Mouse (Mus musculus) MN1 (cell line): ENCODE measurements around the gene Gna12.
A peak's percentile ranks its signal among the peaks of the same experiment; 100 is the strongest.

ENCODE experiments used
- DNase-seq: peaks from one replicate; pipeline ENCODE4 v3.0.0-alpha.2; 2016; ENCODE audit warnings: low spot score

The Gna12 gene

DNA sequence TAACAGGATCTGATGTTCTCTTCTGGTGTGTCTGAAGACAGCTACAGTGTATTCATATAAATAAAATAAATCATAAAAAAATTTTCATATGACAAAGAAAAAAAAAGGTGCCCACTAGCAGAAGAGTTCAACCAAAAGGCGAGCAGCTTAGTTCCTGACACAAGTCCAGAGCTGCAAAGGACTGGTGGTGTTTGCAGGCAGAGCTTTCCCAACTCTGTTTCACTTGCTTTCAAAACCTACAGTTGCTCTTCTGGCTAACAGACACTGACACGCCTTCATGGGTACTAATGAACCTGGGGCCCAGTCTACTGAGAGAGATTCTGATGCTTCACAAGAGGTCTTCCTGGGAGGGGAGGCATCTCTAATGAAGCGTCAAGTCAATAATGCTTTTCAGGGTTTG lies 34.2 kb downstream of the Gna12 start:
- no peak for DNase-seq

DNA sequence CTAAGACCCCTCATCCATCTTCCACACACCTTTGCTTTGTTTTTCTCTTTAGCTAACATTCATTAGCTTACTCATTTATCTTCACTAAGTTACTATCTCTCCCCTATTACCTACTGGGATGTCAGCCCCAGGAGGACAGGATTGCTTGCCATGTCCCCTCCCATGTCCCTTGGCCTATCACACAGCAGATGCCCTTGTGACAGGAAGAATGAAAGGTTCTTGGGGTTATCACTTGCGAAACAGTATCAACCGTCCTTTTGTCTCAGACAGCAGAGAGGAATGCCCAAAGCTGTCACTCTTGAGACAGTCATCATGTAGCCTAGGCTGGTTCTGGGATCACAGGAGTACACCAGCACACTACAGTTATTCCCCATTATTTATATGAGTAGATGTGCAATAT lies 35.1 kb downstream of the Gna12 start:
- no peak for DNase-seq

DNA sequence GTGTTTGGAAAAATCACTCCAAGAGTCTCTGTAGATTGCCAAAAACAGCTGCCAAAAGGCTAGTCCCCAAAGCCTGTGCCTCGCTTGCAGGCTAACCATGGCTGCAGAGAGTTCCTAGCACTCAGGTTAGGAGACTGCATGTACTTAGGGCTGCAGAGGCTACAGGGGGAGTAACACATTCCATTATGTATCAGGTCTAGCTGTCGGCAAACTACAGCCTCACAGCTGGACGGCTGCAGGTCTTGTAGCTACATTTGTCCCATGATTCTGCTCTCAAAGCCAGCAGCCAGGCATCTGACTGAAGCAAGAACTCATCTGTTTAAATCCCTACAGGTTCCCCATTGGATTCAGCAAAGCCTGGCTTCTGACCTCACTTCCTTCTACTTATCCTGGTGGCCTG lies 35.5 kb downstream of the Gna12 start:
- no peak for DNase-seq

DNA sequence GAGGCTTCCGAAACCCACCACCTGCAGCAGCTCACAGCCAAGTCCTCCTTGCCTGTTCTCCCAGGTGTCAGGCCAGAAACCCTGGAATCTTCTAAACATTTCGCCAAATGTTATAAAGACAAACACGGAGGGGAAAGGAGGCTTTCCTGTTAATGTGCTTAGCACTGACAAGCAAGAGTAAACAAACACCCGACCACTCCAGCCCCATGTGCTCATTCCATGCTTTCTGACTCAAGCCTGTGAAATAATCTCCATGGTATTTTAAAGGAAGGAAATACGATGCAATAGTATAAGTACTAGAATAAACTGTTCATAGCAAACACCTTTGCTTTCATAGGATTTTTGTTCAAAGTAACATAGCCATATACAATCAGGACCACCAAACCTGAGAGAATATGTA lies 38.0 kb downstream of the Gna12 start:
- DNase-seq, result peak; percentile 51

DNA sequence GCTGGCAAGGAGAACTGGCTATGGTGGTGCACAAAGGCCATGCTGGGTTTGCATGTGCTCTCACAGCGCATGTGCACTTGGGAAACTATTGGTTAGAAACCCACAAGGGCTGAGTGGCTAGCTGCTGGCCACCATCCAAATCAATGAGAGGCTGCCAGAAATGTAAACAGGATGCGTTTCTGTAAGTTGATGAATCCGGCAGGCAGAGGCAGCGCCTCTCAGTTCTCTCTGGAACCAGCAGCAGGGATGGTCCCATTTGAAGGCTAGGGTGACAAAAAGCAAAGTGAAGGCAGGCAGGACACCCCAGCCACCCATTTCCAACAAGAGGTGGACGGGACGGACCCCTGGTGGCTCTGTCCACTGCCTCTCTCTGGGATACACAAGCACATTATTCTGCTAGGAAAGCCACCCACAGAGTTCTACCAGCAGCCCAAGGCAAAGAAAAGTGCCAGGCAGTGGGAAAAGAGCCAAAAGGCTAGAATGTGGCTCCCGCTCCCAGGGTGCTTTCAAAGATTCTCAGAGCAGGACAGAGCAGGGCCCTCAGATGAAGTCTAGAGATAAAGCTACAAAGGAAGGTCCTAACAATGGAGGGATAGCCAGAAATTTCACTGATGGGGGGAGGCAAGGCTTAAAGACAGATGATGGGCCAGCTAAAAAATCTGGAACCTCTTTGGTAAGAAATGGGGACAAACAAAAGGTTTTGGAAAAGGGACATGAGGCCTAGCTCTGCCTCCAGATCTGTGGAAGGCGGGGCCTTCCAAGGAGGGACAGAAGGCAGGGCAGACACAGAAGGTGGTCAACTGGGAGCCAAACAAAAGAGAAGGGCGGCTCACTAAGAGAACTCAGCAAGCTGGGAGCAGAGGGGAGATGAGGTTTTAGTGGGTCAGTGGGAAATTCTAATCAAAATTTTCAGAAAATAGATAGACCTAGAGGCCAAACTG lies 39.0 kb downstream of the Gna12 start:
- peak; percentile 90 for DNase-seq

DNA sequence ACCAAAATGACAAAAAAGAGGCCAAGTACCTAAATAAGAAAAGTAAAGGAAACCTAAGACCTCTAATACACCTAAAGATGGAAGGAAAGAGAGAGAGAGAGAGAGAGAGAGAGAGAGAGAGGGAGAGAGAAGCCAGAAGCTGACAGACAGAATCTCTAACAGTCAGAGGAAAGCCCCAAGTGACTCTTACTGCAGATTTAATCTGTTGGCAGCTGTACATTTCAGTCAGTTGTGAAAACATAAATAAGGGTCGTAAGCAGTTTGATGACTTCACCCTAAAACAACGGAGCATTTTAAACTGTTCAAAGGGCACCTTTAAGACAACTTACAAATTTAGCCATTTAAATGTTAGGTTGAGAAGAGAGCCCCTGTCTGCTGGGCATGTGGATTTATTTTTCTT lies 39.8 kb downstream of the Gna12 start:
- peak; percentile 57 for DNase-seq

DNA sequence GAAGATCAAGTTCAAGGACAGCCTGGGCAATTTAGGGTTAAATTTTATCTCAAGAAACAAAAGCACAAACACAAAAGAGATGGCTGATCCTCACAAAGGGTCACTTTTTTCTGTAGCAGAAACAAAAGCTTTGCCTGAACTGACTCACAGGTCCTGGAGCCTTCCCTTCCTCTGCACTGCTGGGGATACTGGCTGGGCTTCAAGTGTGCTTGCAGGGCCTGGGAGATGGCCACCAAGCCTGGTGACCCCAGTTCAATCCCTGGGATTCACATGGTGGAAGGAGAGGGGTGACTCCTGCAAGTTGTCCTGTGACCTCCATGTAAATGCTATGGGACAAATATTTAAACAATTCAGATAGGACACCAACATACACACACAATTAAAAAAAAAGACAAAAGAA lies 40.7 kb downstream of the Gna12 start:
- DNase-seq, result no peak

DNA sequence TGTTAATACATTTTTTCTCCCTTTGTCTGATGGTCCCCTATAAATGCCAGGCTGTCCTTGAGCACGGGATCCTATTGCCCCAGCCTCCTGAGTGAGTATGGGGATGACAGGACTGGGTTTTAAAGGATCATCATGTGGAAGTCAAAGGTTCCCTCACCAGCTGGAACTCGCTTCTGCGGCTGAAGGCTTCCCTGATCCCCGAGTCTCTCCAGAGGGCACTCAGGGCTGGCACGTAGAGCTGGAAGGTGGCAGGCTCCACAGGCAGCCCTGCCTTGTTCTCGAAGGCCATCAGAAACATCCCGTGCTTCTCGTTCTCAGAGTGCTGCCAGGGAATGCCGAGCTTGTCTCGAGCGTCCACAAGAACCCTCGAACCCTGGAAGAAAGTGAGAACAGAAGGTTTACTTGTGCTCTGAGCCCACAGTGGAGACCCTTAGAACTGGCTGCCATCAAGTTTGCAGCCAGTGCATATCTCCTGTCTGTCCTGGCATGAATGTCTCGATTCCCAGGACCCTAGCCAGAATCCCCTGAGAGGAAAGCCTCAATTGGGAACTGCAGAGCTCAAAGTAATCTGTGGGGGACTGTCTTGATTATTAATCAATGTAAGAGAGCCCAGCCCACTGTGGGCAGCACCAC lies 44.9 kb downstream of the Gna12 start:
- DNase-seq, result no peak

DNA sequence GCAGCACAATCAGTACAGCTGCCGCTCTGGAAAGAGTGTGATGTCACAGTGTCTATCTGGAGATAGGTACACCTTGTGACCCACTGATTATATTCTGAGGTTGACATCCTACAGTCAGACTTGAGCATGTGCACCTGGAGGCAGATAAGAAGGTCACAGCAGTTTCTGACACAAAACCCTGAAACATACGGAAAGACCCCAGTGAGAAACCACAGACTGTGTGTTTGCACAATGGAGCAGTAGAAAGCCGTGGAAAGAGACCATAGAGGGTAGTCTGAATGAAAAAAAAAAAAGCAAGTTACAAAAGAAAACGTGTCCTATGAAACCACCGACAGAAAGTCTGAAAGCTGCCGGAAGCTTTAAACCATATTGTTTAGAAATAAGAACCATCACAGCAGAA lies 45.9 kb downstream of the Gna12 start:
- DNase-seq, result no peak

DNA sequence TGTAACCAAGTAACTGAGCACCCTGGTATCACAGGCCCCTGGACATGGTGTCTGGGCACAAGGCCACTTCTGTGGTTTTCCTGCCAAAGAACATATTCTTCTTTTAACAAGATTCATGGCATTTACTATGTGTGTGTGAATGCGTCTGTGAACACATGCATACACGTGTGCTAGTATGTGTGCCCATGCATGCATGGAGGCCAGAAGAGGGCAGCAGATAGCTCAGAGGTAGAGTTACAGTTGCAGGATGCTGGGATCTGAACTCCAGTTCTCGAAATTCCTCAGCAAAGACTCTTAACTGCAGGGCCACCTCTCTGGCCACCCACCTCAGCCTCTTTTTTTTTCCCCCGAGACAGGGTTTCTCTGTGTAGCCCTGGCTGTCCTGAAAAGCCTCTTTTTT lies 46.7 kb downstream of the Gna12 start:
- no peak for DNase-seq

DNA sequence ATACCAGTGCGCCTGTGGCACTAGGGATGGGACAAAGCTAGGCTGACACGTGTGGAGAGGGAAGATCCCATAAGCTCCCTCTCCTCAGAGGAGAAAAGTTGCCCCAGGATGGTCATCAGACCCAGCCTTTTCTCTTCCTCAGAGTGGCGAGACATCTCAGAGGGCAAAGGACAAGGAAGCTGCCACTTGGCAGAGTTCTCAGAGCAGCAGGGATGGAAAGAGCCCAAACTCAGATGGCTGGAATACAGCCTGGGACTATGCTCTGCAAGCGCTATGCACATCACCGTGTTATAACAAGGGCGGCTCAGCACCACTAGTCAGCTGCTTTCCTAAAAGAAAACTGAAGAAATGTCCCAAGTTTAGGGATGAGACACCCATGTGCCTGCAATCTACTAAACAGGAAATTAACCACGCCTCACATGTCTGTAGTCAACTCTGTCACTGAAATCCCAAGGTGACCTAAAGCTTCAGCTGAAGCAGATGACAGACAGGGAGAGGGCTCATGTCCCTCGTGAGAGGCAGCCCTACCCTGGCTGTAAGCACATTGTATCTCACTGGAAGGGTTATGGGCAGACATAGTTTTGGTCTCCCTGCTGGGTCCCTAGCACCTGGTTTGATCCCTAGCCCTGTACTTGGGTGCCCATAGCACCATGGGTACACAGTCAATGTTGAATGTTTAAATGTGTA lies 48.2 kb downstream of the Gna12 start:
- no peak for DNase-seq

DNA sequence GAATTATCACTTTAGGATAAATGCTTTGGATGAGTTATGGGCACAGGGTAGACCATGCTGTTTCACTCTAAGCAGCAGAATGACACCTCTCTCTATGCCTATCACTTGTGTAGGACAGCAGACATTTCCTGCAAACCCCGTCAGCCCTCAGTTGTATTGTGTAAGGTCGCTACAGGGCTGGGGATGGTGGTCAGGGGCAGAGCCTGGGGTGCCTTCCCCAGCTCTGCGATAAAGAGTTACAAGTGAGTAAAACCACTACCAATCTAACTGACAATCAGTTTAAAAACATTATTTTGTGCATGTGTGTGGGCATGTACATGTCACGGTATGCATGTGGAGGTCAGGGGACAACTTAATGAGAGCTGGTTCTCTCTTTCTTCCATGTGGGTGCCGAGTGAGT lies 49.1 kb downstream of the Gna12 start:
- no peak for DNase-seq

DNA sequence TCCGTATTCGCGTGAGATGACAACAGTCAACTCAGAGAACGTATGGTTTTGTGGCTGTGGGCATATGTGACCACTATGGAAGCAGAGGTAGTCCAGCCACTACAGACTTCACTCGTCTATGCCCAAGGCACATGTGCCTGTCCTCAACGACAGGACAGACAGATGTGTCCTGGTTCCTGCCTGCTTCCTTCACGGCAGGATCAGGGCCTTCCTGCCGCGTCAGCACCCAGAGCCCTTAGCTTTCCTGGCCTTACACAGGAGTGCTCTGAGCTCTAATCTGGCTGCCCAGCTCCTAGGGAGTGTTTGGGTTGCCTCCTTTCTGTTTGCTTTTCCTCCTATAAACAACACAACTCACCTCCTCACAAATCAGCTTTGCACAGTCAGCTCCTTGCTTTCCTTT lies 53.3 kb downstream of the Gna12 start:
- DNase-seq, result no peak

DNA sequence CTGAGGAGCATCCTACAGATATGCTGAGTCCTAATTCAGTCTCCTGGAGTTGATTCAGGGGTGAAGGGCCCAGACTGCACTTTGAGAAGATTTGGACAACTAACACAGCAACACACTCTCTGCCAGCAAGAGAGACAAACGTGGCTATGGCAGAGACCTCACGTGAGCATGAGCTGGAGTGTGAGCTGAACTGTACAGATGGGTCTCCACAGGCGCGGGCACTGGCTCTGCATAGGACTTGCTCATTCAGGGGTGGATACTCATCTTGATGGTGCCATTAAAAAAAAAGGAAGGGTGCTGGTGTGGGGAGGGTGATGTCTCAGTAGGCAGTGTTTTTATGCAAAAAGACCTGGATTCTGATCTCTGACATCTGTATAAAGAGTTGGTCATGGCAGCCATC lies 55.1 kb downstream of the Gna12 start:
- DNase-seq, result no peak

DNA sequence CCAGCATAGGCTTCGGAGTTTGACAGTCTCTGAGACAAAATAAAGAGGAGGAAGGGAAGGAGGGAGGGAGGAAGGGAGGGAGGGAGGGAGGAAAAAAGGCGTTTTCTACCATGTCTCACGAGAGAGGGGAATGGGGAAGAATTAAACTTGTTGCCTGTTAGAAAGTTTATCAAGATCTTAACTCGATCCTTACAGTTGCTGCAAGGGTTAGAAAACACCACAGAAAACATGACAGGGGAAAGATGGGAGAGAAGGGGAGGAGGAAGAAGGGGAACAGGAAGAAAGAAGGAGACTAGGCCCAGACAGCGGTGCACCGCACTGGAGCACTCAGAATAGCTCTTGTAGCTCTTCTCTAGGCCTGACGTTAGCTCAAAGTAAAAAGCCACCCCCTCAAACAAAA lies 58.1 kb downstream of the Gna12 start:
- no peak for DNase-seq

DNA sequence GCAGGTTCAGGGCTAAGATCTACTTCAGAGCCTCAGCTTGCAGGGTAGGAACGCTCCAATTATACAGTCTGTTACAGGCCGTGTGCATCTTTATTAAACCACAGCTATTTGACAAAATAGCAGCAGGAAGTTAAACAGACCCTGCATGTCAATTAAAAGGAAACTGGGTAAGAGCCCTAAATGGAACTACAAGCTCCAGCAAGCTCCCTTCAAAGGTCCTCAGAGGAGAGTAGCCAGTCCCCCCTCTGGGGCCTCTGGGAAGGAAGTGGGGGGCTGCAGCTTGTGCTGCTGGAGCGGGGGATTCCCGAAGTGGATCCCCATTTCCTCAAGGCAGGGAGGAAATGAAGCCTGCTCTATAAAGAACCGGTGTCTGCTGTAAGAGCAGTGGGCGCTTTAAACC lies 58.6 kb downstream of the Gna12 start:
- DNase-seq, result no peak

DNA sequence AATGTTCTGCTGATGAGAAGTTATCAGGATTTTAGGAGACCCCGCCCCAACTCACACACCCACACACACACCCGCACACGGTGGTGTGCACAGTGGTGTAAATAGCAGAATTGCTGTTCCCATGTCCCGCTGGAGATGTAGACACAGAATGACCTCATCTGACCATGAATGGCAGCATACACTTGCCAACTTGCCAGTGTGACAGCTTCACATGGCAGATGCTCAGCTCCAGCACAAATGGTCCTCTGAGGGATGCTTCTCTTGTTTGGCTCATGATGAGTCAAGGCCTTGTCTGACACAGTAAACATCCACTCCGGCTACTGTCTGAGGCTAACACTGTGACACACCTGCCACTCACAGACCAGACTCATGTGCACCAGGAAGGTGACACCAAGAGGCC lies 61.9 kb downstream of the Gna12 start:
- DNase-seq, result peak; percentile 74

DNA sequence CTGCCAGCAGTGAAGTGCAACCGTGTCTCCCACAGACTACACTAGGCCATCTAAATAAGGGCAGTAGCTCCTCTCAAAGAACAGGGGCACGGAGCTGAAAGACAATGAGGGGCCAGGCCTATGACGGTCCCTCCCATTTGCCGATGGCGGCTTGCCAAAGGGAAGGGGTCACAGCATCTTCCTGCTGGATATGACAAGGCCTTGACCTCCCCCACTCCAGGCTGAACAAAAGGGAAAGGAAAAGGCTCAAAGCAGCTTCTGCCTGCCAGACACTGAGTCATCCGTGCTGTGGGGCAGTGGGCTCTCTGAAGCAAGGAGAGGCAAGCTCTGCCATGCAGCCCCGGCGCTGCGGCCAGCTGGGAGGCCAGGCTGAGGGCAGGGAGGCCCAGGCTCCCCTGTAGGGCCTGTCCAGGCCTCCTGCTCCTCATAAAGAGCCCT lies 62.5 kb downstream of the Gna12 start:
- DNase-seq, result peak; percentile 89

DNA sequence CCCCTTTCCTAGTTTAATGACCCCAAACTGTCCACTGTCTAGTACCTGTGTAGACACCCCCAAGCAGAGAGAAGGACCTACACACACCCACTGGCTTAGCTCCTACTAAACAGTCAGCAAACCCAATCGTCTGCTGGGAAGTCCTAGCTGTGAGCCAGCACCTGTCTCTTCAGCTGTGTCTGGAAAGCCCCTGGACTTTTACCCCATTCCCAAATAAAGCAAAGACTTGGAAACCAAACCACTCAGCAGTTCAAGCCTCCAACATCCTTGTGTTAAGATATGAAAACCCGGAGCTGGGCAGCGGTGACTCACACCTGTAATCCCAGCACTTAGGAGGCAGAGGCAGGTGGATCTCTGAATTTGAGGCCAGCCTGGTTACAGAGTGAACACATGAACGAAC lies 63.7 kb downstream of the Gna12 start:
- no peak for DNase-seq

DNA sequence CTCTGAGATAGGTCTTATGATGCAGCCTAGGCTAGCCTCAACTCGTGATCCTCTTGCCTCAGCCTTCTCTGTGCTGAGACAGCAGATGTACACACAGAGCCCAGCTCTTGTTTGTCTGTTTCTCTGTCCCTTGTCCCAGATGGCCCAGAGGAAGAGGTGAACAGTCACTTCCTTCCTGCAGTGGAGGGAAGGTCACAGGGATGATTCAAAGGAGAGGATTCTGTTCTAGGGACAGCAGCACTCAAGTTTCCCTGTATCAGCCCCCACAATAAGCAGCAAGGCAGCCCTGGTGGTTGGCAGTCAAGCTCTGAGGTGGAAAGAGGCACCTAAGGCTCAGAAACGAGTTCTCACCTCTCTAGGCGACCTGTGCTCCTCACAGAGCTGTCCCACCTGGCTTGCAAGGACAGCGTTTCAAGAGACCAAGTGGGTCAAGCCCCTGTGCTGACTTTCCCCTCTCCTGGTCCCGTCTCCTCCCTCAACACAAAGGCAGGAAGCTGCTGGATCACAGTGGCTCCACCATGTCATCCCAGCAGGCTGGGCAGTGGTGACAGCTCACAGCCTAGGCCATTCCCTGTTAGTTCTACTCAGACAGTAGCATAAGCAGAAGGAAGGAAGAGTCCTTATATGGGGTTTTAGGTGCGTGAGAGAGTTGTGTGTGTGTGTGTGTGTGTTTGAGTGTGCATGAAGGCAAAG lies 65.2 kb downstream of the Gna12 start:
- DNase-seq, result no peak

DNA sequence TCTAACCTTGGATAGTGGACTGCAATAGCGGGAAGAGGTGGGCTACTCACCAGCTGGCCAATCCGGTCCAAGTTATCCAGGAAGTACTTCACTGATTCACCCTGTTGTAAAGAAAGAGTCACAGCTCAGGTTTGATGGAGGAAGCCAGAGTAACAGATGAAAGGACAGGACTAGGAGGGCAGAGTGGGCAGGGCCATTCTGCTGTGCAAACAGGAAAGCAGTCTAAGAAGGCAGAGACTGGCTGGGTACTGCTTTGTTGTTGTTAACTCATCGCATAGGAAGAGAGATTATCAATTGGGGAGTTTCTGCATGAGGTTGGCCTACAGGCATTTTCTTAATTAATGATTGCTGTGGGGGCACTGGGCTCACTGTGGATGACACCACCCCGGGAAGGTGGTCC lies 67.7 kb downstream of the Gna12 start:
- DNase-seq, result no peak

DNA sequence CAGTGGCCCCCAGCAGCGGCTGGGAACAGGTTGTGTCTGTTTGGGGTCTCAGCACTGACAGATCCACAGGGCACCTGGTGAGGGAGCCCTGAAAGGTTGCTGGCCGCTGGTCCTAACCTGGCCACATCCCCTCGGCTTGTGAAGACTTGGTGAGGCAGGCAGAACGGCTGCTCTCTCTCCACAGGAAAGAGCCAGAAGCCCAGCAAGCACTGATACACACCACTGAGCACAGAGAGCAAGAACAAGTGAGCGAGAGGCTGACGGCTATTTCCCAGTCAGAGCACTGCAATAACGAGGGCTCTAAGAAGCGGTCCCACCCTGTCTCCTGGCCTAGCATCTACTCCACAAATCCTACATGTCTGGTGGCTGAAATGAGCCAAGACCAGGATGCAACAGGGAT lies 71.4 kb downstream of the Gna12 start:
- no peak for DNase-seq
